Mouse (Mus musculus) liver, adult 2 months (tissue): Measurements from ENCODE around the gene Zfp961.

Source experiments
- CTCF ChIP-seq: fragments of 200-500 bp; IDR thresholded peaks from 2 replicates; pipeline ENCODE4 v1.5.1; 2011; ENCODE audit warnings: low read depth, low read length, control low read depth
- POLR2A ChIP-seq: fragments of 200-500 bp; IDR thresholded peaks from 2 replicates; pipeline ENCODE4 v1.6.1; 2011; ENCODE audit warnings: low read length, control low read depth; ENCODE audit not compliant: insufficient read depth; ENCODE audit errors: extremely low read depth

- TF ChIP-seq POLR2A (no peak), CTCF (no peak)
Measured at GRCm38 (mm10) chr8:72009473-72009872, 58.6 kb downstream of the Zfp961 start, which contains the start of gene Cyp4f18.
